20 mouse cellular contexts compared by ENCODE assay signal in genomic region chr13:41846516-41846915, GRCm38 (mm10). TPM values are rescaled to one million over a fixed set of nuclear protein-coding genes. Genes with fewer than 3 reads are reported as not detected.
A peak's percentile ranks its signal among the peaks of the same experiment; 100 is the strongest.
DNase-seq lines count a peak whose midpoint lies in the region; ATAC-seq and TF ChIP-seq lines count a peak whose summit lies in the region.
"Had no signal": no experiment of that assay in that cellular context is flagged by ENCODE, and none has a peak within 500 bp of the region (broad histone marks: within the 10 kb centered on the region; RNA-seq: fewer than 3 reads in every experiment).

No protein-coding gene starts in this region.

- peak; percentile 36 for DNase-seq in gastrocnemius, adult 2 months
- DNase-seq in gastrocnemius, postnatal 10 days: no peak
- peak; percentile 16 to 17 for DNase-seq in urinary bladder, adult 18-20 months (ENCODE audit: low spot score in 2 of 2)
- DNase-seq in urinary bladder, adult 2 months (ENCODE audit: low spot score): no peak
- peak; percentile 36 for DNase-seq in lung, embryonic 14.5 days
- DNase-seq in skeletal muscle tissue, adult 2 months (ENCODE audit: low read depth, low spot score): peak; percentile 40
- DNase-seq in forebrain, embryonic 10.5 days (ENCODE audit: extremely low spot score, low spot score): no peak
- DNase-seq in spleen, adult 18-20 months: no peak
- DNase-seq: B cell, adult 2 months; cerebellum, postnatal 25 days; forebrain, postnatal 0 days; layer of hippocampus, postnatal 36 days; retina, postnatal 1 day; thymus, postnatal 4 days had no signal

- H3K27ac ChIP-seq in gastrocnemius, adult 2 months: no peak overlapping the region
- H3K27ac ChIP-seq in lung, embryonic 14.5 days (ENCODE audit: low read depth): no peak overlapping the region
- H3K27ac ChIP-seq in forebrain, embryonic 10.5 days: no peak overlapping the region
- H3K27ac ChIP-seq: hindbrain, embryonic 12.5 days; midbrain, embryonic 10.5 days had no signal

- H3K4me1 ChIP-seq in lung, embryonic 14.5 days (ENCODE audit: insufficient read depth): no peaks in the 10 kb centered on the region
- peaks cover 22% of the 10 kb centered on the region for H3K4me1 ChIP-seq in forebrain, embryonic 10.5 days
- H3K4me1 ChIP-seq: hindbrain, embryonic 12.5 days had no signal

- H3K27me3 ChIP-seq in lung, embryonic 14.5 days (ENCODE audit: insufficient read depth, low read length): no peaks in the 10 kb centered on the region
- H3K27me3 ChIP-seq in forebrain, embryonic 10.5 days (ENCODE audit: poor library complexity, severe bottlenecking): peaks cover 20% of the 10 kb centered on the region
- H3K27me3 ChIP-seq: hindbrain, embryonic 12.5 days had no signal

- intact Hi-C loops in gastrocnemius, adult 2 months (cut with DNase I): no loop called here

- H3K9me3 ChIP-seq in lung, embryonic 14.5 days (ENCODE audit: low read depth, low read length): no peaks in the 10 kb centered on the region
- H3K9me3 ChIP-seq in forebrain, embryonic 10.5 days: no peaks in the 10 kb centered on the region
- H3K9me3 ChIP-seq: hindbrain, embryonic 12.5 days; midbrain, embryonic 10.5 days had no signal

- H3K36me3 ChIP-seq in lung, embryonic 14.5 days (ENCODE audit: insufficient read depth): no peaks in the 10 kb centered on the region
- no peaks in the 10 kb centered on the region for H3K36me3 ChIP-seq in forebrain, embryonic 10.5 days (replicated peaks)
- H3K36me3 ChIP-seq: hindbrain, embryonic 12.5 days; midbrain, embryonic 10.5 days had no signal

- ATAC-seq in lung, embryonic 14.5 days (ENCODE audit: insufficient read depth): no peak
- ATAC-seq: forebrain, postnatal 0 days; intestine, embryonic 16.5 days had no signal

- no peak overlapping the region for H3K9ac ChIP-seq in lung, embryonic 14.5 days
- H3K9ac ChIP-seq: forebrain, postnatal 0 days; hindbrain, embryonic 12.5 days had no signal

- WGBS in lung, embryonic 14.5 days: 64% methylated on average over 5 of the region's 5 CpGs
- 89% methylated on average over 5 of the region's 5 CpGs for WGBS in forebrain, embryonic 10.5 days

- H3K4me3 ChIP-seq in gastrocnemius, adult 2 months: no peak overlapping the region
- no peak overlapping the region for H3K4me3 ChIP-seq in lung, embryonic 14.5 days (ENCODE audit: low read depth, low read length)
- no peak overlapping the region for H3K4me3 ChIP-seq in forebrain, embryonic 10.5 days
- H3K4me3 ChIP-seq: hindbrain, embryonic 12.5 days; midbrain, embryonic 10.5 days; myocyte had no signal

- H3K4me2 ChIP-seq in lung, embryonic 14.5 days: no peak overlapping the region
- H3K4me2 ChIP-seq: hindbrain, embryonic 12.5 days had no signal

- TF ChIP-seq CTCF in gastrocnemius, adult 2 months (IDR thresholded peaks at IDR 0.05): no peak
- TF ChIP-seq CTCF in lung, embryonic 14.5 days (IDR thresholded peaks at IDR 0.05; ENCODE audit: low read depth): no peak

RNA-seq across cellular contexts. Expression of gene Adtrp, which starts 1.0 kb away (rescaled TPM):
- not detected for total RNA-seq in gastrocnemius, adult 2 months (2021)
- total RNA-seq in gastrocnemius, postnatal 10 days (2021): not detected
- polyA plus RNA-seq in urinary bladder, adult 2 months (2012; rRNA removed): 16.6 and 23.3 TPM in 2 replicates
- polyA plus RNA-seq in lung, embryonic 14.5 days (2014; fragmentation: Nextera tagmentation; extraction: Ambion mirVana): not detected in 2 replicates
- 0.75 TPM in 1 of 2 replicates, not detected in the other for polyA plus RNA-seq in forebrain, embryonic 10.5 days (2016; fragmentation: Nextera tagmentation; extraction: Ambion mirVana)
- total RNA-seq: forebrain, postnatal 0 days had no signal
- polyA plus RNA-seq: forebrain, postnatal 0 days; heart, embryonic 16.5 days; limb, embryonic 11.5 days; midbrain, embryonic 10.5 days; myocyte had no signal

Comparison
In these comparisons a context has a peak if more than half of its experiments do, and no peak if none do; other contexts are left out.
1. DNase-seq: peak in gastrocnemius, adult 2 months (single experiment), urinary bladder, adult 18-20 months (2 of 2), lung, embryonic 14.5 days (single experiment) and skeletal muscle tissue, adult 2 months (single experiment); none in gastrocnemius, postnatal 10 days (single experiment), urinary bladder, adult 2 months (single experiment), forebrain, embryonic 10.5 days (single experiment) and spleen, adult 18-20 months (0 of 2).
2. RNA of gene Adtrp, which starts 1.0 kb away (polyA plus RNA-seq): 16.6 to 23.3 TPM in urinary bladder, adult 2 months; not detected in lung, embryonic 14.5 days and 0.75 TPM in forebrain, embryonic 10.5 days; every median in the first group is over 10 times any median in the second.